Mouse (Mus musculus) embryonic facial prominence, embryonic 15.5 days (tissue): ENCODE data around the gene 0610012G03Rik. TPM values are rescaled to one million over a fixed set of nuclear protein-coding genes. Genes with fewer than 3 reads are reported as not detected.
A peak's percentile ranks its signal among the peaks of the same experiment; 100 is the strongest.

Source experiments
- ATAC-seq: fragments of 200-750 bp; cut with Nextera tagmentation; 2 replicates; pipeline ENCODE4 v1.8.0; 2017; ENCODE audit warnings: low read depth, moderate TSS enrichment; ENCODE audit not compliant: insufficient number of reproducible peaks, low FRiP score, low TSS enrichment
- H3K27ac ChIP-seq: fragments of 300-500 bp; sonication (generic); replicated peaks from 2 replicates; pipeline ENCODE4 v1.5.1; 2015; ENCODE audit warnings: mild to moderate bottlenecking, inconsistent platforms
- H3K27me3 ChIP-seq: fragments of 300-500 bp; sonication (generic); 2 replicates; pipeline ENCODE4 v1.6.1; 2015; ENCODE audit warnings: inconsistent platforms
- H3K36me3 ChIP-seq: fragments of 300-500 bp; sonication (generic); 2 replicates; pipeline ENCODE4 v1.6.1; 2015; ENCODE audit warnings: mild to moderate bottlenecking, inconsistent platforms
- H3K4me1 ChIP-seq: fragments of 300-500 bp; sonication (generic); 2 replicates; pipeline ENCODE4 v1.6.1; 2015; ENCODE audit warnings: inconsistent platforms
- H3K4me2 ChIP-seq: fragments of 300-500 bp; sonication (generic); replicated peaks from 2 replicates; pipeline ENCODE4 v1.6.1; 2015; ENCODE audit warnings: mild to moderate bottlenecking, inconsistent platforms
- H3K4me3 ChIP-seq: fragments of 300-500 bp; sonication (generic); replicated peaks from 2 replicates; pipeline ENCODE4 v1.5.1; 2015; ENCODE audit warnings: mild to moderate bottlenecking, inconsistent platforms
- H3K9ac ChIP-seq: fragments of 300-500 bp; sonication (generic); 2 replicates; pipeline ENCODE4 v1.6.1; 2015; ENCODE audit warnings: inconsistent platforms
- H3K9me3 ChIP-seq: fragments of 300-500 bp; sonication (generic); replicated peaks from 2 replicates; pipeline ENCODE4 v1.6.1; 2016; ENCODE audit warnings: inconsistent platforms
- WGBS: fragments of 180-500 bp; shearing (Covaris S2); methylation state at CpG from one replicate; pipeline ENCODE4 v1.1.7; 2015; 5-methylcytosine and 5-hydroxymethylcytosine counted together
- polyA plus RNA-seq: library from polyadenylated mRNA; unstranded; fragments of >200 nt; fragmentation: Nextera tagmentation; extraction: Ambion mirVana; gene quantifications from 2 replicates; pipeline ENCODE4 v1.2.1, GENCODE M21; 2015

Gene 0610012G03Rik
- polyA plus RNA-seq, 1 experiment from 2014 or later, result 91.7 TPM

GRCm38 (mm10) chr16:31932255-31932654 is 16.0 kb downstream of the 0610012G03Rik start:
- Histone ChIP-seq H3K4me1 (peaks cover 26% of the 10 kb centered on the region), H3K27ac (no peak overlapping the region), H3K9ac (no peak overlapping the region), H3K36me3 (no peaks in the 10 kb centered on the region), H3K9me3 (0 out of 2 replicates have a peak, but pooled peaks cover 3% of the 10 kb centered on the region), H3K4me2 (no peak overlapping the region), H3K27me3 (peaks cover 37% of the 10 kb centered on the region), H3K4me3 (no peak overlapping the region)
- ATAC-seq, result no peak
- WGBS, result 62% methylated on average over 5 of the region's 5 CpGs

DNA sequence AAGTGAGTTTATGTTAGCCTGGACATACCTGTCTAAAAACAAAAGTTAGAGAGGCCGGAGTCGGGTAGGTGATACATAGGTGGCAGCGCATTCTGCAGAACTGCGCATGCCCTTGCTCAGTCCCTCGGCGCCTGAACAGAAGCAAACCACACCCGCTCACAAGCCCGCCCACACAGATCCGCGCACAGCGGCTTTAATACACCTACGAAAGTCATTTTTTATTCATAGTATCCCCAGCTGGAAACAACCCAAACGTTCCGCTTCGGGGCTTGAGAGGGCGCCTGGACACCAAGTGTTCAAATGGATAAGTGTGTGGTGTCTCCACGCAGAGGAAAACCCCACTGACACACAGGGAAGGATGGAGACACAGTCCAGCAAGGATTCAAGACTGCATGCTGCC is 17.0 kb downstream of the 0610012G03Rik start:
- H3K9me3 ChIP-seq, result no peaks in the 10 kb centered on the region
- H3K27me3 ChIP-seq, result peaks cover 34% of the 10 kb centered on the region
- H3K36me3 ChIP-seq, result no peaks in the 10 kb centered on the region
- WGBS, result 51% methylated on average over 17 of the region's 17 CpGs
- no peak overlapping the region for H3K4me2 ChIP-seq
- ATAC-seq, result no peak
- no peak overlapping the region for H3K4me3 ChIP-seq
- H3K9ac ChIP-seq, result no peak overlapping the region
- H3K4me1 ChIP-seq, result peaks cover 26% of the 10 kb centered on the region
- H3K27ac ChIP-seq, result no peak overlapping the region

DNA sequence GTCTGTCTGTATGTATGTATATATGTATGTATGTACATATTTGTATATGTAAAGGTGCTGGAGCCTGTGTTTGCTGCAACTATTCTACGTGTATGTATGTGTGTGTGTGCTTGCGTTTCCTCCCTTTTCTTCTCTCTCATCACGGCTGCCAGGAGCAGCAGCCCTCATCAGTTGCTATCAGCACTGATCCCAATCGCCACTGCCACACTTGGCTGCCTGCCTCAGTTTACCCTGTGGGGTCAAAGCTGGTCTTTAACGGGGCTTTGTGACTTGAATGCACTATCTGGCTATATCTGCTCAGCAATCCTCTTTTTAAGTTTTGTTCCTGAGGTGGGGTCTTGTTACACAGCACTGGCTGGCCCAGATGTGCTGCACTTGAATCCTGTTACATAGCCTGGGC is 20.9 kb downstream of the 0610012G03Rik start:
- Histone ChIP-seq H3K36me3 (no peaks in the 10 kb centered on the region), H3K4me3 (no peak overlapping the region), H3K9me3 (no peaks in the 10 kb centered on the region), H3K9ac (no peak overlapping the region), H3K27ac (no peak overlapping the region), H3K4me1 (no peaks in the 10 kb centered on the region), H3K4me2 (no peak overlapping the region), H3K27me3 (no peaks in the 10 kb centered on the region)
- no peak for ATAC-seq
- WGBS, result 80% methylated on average over 5 of the region's 5 CpGs

GRCm38 (mm10) chr16:31926547-31927182 is 21.6 kb downstream of the 0610012G03Rik start:
- no peak overlapping the region for H3K4me2 ChIP-seq
- no peaks in the 10 kb centered on the region for H3K9me3 ChIP-seq
- no peaks in the 10 kb centered on the region for H3K27me3 ChIP-seq
- no peak for ATAC-seq
- H3K4me1 ChIP-seq, result no peaks in the 10 kb centered on the region
- no peaks in the 10 kb centered on the region for H3K36me3 ChIP-seq
- no peak overlapping the region for H3K27ac ChIP-seq
- H3K9ac ChIP-seq, result no peak overlapping the region
- WGBS, result 76% methylated on average over 13 of the region's 13 CpGs
- no peak overlapping the region for H3K4me3 ChIP-seq

- H3K9ac ChIP-seq, result no peak overlapping the region
- no peak overlapping the region for H3K27ac ChIP-seq
- ATAC-seq, result no peak
- H3K9me3 ChIP-seq, result no peaks in the 10 kb centered on the region
- no peaks in the 10 kb centered on the region for H3K36me3 ChIP-seq
- H3K4me3 ChIP-seq, result no peak overlapping the region
- no peak overlapping the region for H3K4me2 ChIP-seq
- no peaks in the 10 kb centered on the region for H3K4me1 ChIP-seq
- no peaks in the 10 kb centered on the region for H3K27me3 ChIP-seq
- WGBS, result 74% methylated on average over 6 of the region's 6 CpGs
Observed at GRCm38 (mm10) chr16:31926091-31926490, 22.2 kb downstream of the 0610012G03Rik start.

GRCm38 (mm10) chr16:31924368-31924767 is 23.9 kb downstream of the 0610012G03Rik start:
- H3K27ac ChIP-seq, result no peak overlapping the region
- H3K4me3 ChIP-seq, result no peak overlapping the region
- H3K27me3 ChIP-seq, result no peaks in the 10 kb centered on the region
- no peak overlapping the region for H3K9ac ChIP-seq
- H3K9me3 ChIP-seq, result no peaks in the 10 kb centered on the region
- WGBS, result 76% methylated on average over 6 of the region's 6 CpGs
- no peaks in the 10 kb centered on the region for H3K4me1 ChIP-seq
- no peak for ATAC-seq
- H3K36me3 ChIP-seq, result no peaks in the 10 kb centered on the region
- no peak overlapping the region for H3K4me2 ChIP-seq

DNA sequence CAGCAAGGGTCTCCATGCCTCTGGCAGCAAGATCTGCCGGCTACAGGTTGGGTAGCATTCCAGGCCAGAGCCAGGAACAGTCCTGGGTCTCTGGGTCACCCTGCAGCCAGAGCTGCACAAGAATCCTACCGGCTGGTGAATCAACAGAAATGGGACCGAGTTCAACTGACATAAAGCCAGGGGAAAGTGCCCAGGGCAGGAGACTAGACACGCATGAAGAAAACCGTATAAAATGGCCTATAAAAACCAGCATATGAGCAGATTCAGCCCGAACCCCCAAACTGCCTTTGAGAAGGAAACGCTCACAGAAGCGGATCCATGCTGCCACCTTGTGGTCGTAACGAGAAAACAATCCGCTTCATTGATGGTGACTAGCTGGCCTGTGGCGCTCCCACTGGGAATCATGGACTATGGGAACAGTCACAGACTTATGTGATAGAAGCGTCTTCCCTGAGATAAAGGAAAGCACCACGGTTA is 30.0 kb downstream of the 0610012G03Rik start:
- no peak overlapping the region for H3K4me3 ChIP-seq
- WGBS, result 3% methylated on average over 14 of the region's 14 CpGs
- no peak for ATAC-seq

DNA sequence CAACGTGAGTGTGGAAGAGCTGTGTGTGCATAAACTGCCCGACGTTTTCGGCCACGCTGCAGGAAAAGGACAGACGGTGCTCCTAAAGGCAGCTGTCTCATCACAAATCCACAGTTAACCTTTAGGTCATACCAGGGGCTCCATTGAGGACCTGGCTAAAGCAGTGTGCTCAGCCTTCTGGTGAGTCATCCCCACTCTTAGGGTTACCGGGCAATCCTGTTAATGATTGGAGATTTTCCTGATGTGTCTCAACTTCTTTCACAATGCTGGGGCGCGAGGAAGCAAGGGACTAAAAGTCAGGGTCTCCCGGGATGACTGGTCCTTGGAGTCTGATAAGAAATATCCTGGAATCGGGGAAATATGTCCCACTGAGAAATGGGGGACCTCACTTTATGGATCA is 30.5 kb downstream of the 0610012G03Rik start:
- ATAC-seq, result no peak
- 77% methylated on average over 11 of the region's 11 CpGs for WGBS
- H3K27ac ChIP-seq, result no peak overlapping the region

More for the DNA sequence above, 30.0 kb downstream of the 0610012G03Rik start:
- Histone ChIP-seq H3K4me1 (no peaks in the 10 kb centered on the region), H3K4me2 (peak overlapping the region; percentile 20; the same call in 1 of the 2 replicates), H3K9ac (no peak overlapping the region), H3K36me3 (no peaks in the 10 kb centered on the region), H3K27ac (no peak overlapping the region), H3K27me3 (no peaks in the 10 kb centered on the region), H3K9me3 (no peaks in the 10 kb centered on the region)

DNA sequence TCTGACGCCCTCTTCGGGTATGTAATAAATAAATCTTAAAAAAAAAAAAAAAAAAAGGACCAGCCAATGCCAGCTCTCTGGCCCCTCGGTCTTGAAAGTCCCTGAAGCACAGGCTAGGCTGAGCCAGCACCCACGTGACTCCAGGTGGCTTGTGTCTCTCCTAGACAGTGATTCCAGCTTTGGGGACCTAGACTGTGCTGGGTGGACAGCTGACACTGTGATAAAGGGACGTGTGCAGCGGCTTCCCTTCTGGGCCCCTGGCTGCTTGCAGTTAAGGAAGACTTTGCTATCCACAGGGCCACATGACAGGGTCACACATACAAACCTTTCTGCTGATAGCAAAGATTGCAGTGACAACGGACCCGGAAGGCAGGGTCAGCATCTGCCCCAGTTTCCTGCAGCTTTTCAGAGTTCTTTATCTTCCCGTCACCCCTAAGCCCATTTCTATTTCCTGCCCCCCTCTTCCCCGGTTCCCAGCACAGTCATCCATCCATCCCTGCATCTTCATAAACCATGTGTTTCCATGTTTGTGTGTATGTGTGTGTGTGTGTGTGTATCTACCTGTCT is 37.9 kb downstream of the 0610012G03Rik start:
- H3K9me3 ChIP-seq, result no peaks in the 10 kb centered on the region
- 70% methylated on average over 10 of the region's 10 CpGs for WGBS
- no peaks in the 10 kb centered on the region for H3K27me3 ChIP-seq
- H3K4me3 ChIP-seq, result no peak overlapping the region
- no peak overlapping the region for H3K27ac ChIP-seq
- H3K9ac ChIP-seq, result no peak overlapping the region
- peaks cover 15% of the 10 kb centered on the region; the same call in 1 of the 2 replicates for H3K4me1 ChIP-seq
- no peaks in the 10 kb centered on the region for H3K36me3 ChIP-seq
- H3K4me2 ChIP-seq, result no peak overlapping the region
- no peak for ATAC-seq

More for the DNA sequence above, 30.5 kb downstream of the 0610012G03Rik start:
- H3K4me1 ChIP-seq, result no peaks in the 10 kb centered on the region
- no peak overlapping the region for H3K4me3 ChIP-seq
- no peaks in the 10 kb centered on the region for H3K9me3 ChIP-seq
- no peak overlapping the region for H3K9ac ChIP-seq
- peak overlapping the region; percentile 20; the same call in 1 of the 2 replicates for H3K4me2 ChIP-seq
- H3K27me3 ChIP-seq, result no peaks in the 10 kb centered on the region
- no peaks in the 10 kb centered on the region for H3K36me3 ChIP-seq

DNA sequence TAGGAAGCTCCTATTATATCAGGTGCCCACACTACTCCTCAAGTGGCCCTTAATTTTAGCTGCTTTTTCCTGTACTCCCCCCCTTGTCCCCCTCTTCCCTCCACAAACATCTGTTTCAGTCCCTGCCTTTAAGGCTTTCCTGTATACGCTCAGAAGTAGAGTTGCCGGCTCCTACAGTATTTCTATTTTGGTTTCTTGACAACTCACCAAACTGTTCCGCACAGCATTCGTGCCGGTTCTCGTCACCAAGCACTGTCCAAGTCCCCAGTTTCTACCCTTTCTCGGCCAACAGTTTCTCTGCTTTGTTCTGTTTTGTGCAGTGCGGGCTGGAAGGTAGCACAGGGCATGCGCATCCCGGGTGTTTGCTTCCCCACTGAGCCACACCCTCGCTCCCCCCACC is 39.3 kb downstream of the 0610012G03Rik start:
- H3K9me3 ChIP-seq, result no peaks in the 10 kb centered on the region
- no peaks in the 10 kb centered on the region for H3K36me3 ChIP-seq
- H3K27ac ChIP-seq, result no peak overlapping the region
- no peaks in the 10 kb centered on the region for H3K27me3 ChIP-seq
- ATAC-seq, result no peak
- H3K4me1 ChIP-seq, result peaks cover 15% of the 10 kb centered on the region; the same call in 1 of the 2 replicates
- 56% methylated on average over 11 of the region's 11 CpGs for WGBS
- no peak overlapping the region for H3K9ac ChIP-seq
- 0 out of 2 replicates have a peak overlapping the region, but pooled peaks have one; percentile 4 for H3K4me2 ChIP-seq
- H3K4me3 ChIP-seq, result no peak overlapping the region

GRCm38 (mm10) chr16:31906896-31907295 is 41.4 kb downstream of the 0610012G03Rik start:
- Histone ChIP-seq H3K9me3 (no peaks in the 10 kb centered on the region), H3K4me1 (peaks cover 15% of the 10 kb centered on the region; the same call in 1 of the 2 replicates), H3K4me3 (peak overlapping the region; percentile 13; the same call in 1 of the 2 replicates), H3K27ac (no peak overlapping the region), H3K27me3 (no peaks in the 10 kb centered on the region), H3K36me3 (no peaks in the 10 kb centered on the region), H3K9ac (no peak overlapping the region), H3K4me2 (peak overlapping the region; percentile 42)
- 10% methylated on average over 9 of the region's 9 CpGs for WGBS
- ATAC-seq, result no peak
